Mouse (Mus musculus): ENCODE measurements around the gene Frrs1. TPM values are rescaled to one million over a fixed set of nuclear protein-coding genes. Genes with fewer than 3 reads are reported as not detected.
"Not testable (repeated sequence)": the region's sequence is repeated elsewhere in the genome, so short reads cannot be mapped to it uniquely, and the experiment has no call there.

Frrs1 gene
- 1 to 10 TPM; 2.7 to 5.0 TPM for total RNA-seq (2021)

- DNase-seq = no peak
- intact Hi-C loops (cut with DNase I) = no loop called here
These were observed at the start of gene Frrs1 for GRCm38 (mm10) chr3:116858941-116859685. Gene Frrs1, plus strand, starts transcription at chr3:116859464.

- intact Hi-C loops (cut with DNase I); DNase-seq: not testable (repeated sequence)
These were observed 48.9 kb upstream of the Frrs1 start for GRCm38 (mm10) chr3:116810351-116810750.

- intact Hi-C loops (cut with DNase I) = no loop called here
- no peak for DNase-seq
These were observed 46.3 kb upstream of the Frrs1 start for GRCm38 (mm10) chr3:116812946-116813345.

GRCm38 (mm10) chr3:116815305-116815797 is 43.9 kb upstream of the Frrs1 start:
- no peak for DNase-seq
- intact Hi-C loops (cut with DNase I) = no loop called here

- intact Hi-C loops (cut with DNase I) = no loop called here
- DNase-seq = no peak
These were observed 43.3 kb upstream of the Frrs1 start for GRCm38 (mm10) chr3:116815916-116816315.

GRCm38 (mm10) chr3:116816674-116817215 is 42.5 kb upstream of the Frrs1 start:
- intact Hi-C loops (cut with DNase I) = no loop called here
- no peak for DNase-seq

- no peak for DNase-seq
- intact Hi-C loops (cut with DNase I) = no loop called here
These were observed 42.0 kb upstream of the Frrs1 start for GRCm38 (mm10) chr3:116817231-116817630.

GRCm38 (mm10) chr3:116826471-116827215 is 32.6 kb upstream of the Frrs1 start:
- DNase-seq = no peak
- intact Hi-C loops (cut with DNase I) = no loop called here

GRCm38 (mm10) chr3:116829274-116829920 is 29.9 kb upstream of the Frrs1 start:
- no peak for DNase-seq
- intact Hi-C loops (cut with DNase I) = no loop called here

GRCm38 (mm10) chr3:116831324-116831723 is 27.9 kb upstream of the Frrs1 start:
- intact Hi-C loops (cut with DNase I) = no loop called here
- no peak for DNase-seq

- DNase-seq = no peak
- intact Hi-C loops (cut with DNase I) = loop anchor here (1.0 kb wide), 1 partner anchor 24 kb away; the partner anchor contains the start of gene Agl
These were observed 26.5 kb upstream of the Frrs1 start for GRCm38 (mm10) chr3:116832526-116833310.

- DNase-seq = no peak
- intact Hi-C loops (cut with DNase I) = no loop called here
These were observed 25.8 kb upstream of the Frrs1 start for GRCm38 (mm10) chr3:116833491-116833890.

- intact Hi-C loops (cut with DNase I) = no loop called here
These were observed 25.0 kb upstream of the Frrs1 start for GRCm38 (mm10) chr3:116834241-116834640.

GRCm38 (mm10) chr3:116835350-116835749 is 23.9 kb upstream of the Frrs1 start:
- intact Hi-C loops (cut with DNase I) = loop anchor here (5.0 kb wide), 3 partner anchors 38 to 328 kb away; partner anchors contain the start of gene Rtca
- DNase-seq = no peak

More at GRCm38 (mm10) chr3:116834241-116834640, 25.0 kb upstream of the Frrs1 start:
- no peak for DNase-seq

- intact Hi-C loops (cut with DNase I) = loop anchor here (1.0 to 5.0 kb wide), 5 partner anchors 39 to 497 kb away; partner anchors contain the start of genes Rtca and Sass6
- DNase-seq = peak; percentile 83 to 87
These were observed 23.2 kb upstream of the Frrs1 start for GRCm38 (mm10) chr3:116835770-116836680.

- intact Hi-C loops (cut with DNase I) = loop anchor here (1.0 to 5.0 kb wide), 5 partner anchors 40 to 498 kb away; partner anchors contain the start of genes Rtca and Sass6
- DNase-seq = no peak
These were observed 22.4 kb upstream of the Frrs1 start for GRCm38 (mm10) chr3:116836681-116837475.

GRCm38 (mm10) chr3:116841311-116841710 is 18.0 kb upstream of the Frrs1 start:
- DNase-seq = no peak
- intact Hi-C loops (cut with DNase I) = no loop called here
